Mouse (Mus musculus): Measurements from ENCODE around the gene Zfp111. TPM values are rescaled to one million over a fixed set of nuclear protein-coding genes. Genes with fewer than 3 reads are reported as not detected.

Zfp111 gene
- polyA plus RNA-seq (2021), result 8.1 TPM

DNA sequence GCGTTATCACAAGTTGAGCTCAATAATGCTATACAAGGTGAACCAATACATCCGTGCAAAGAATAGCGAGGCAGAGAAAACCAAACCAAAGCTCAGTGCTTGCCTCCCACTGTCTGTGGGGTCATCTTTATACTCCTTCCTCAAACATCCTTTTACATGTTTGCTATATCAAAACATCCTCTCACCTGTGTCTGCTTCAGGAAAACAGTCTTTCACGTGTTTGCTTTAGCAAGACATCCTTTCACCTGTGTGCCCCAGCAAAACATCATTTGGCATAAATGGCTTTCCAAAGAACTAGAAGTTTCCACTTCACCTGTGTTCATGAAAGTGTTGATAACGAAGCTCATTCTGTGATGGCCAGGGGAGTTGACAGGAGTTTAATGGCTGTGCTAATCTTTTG lies at the start of gene Zfp111:
Zfp111 (minus strand) TSS at position 101 of the 400 bp plus-strand sequence.
- TF ChIP-seq CTCF (IDR thresholded peaks at IDR 0.05), result no peak
- ATAC-seq (no peak), DNase-seq (ENCODE audit: low read depth, low spot score) (no peak)
- ChIA-PET CTCF (interaction anchor here (0.7 to 0.8 kb wide), 2 partner anchors 10 to 11 kb away, joined by 3 read pairs; no protein-coding TSS in a partner anchor), POLR2A (no interaction called here)
- H3K27me3 ChIP-seq, result peaks cover 14% of the 10 kb centered on the region
- in situ Hi-C loops (cut with MboI; ENCODE audit: low pct_unique_long_range_greater_than_20kb), result no loop called here

DNA sequence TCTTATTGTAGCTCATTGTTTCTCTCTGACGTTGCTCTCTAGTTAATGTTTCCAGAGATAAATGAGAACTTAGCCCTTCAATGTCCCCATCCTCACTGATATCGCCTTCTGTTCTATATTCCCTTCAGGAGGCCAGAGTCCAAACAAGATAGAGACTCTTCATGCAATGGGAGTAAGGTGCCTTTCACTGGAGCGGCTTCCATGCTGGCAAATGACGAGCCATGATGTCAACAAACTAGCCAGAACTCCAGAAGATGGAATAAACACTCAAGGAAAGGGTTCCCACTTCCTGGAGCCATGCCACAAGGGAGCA lies 48.7 kb upstream of the Zfp111 start:
- H3K27me3 ChIP-seq, result no peaks in the 10 kb centered on the region
- CTCF ChIA-PET, result no interaction called here
- TF ChIP-seq CTCF (IDR thresholded peaks at IDR 0.05), result no peak
- in situ Hi-C loops (cut with MboI; ENCODE audit: low pct_unique_long_range_greater_than_20kb), result no loop called here
- POLR2A ChIA-PET, result interaction anchor here (0.7 kb wide), 1 partner anchor 52 kb away, joined by 3 read pairs; no protein-coding TSS in a partner anchor
- ATAC-seq (no peak), DNase-seq (ENCODE audit: low read depth, low spot score) (no peak)

DNA sequence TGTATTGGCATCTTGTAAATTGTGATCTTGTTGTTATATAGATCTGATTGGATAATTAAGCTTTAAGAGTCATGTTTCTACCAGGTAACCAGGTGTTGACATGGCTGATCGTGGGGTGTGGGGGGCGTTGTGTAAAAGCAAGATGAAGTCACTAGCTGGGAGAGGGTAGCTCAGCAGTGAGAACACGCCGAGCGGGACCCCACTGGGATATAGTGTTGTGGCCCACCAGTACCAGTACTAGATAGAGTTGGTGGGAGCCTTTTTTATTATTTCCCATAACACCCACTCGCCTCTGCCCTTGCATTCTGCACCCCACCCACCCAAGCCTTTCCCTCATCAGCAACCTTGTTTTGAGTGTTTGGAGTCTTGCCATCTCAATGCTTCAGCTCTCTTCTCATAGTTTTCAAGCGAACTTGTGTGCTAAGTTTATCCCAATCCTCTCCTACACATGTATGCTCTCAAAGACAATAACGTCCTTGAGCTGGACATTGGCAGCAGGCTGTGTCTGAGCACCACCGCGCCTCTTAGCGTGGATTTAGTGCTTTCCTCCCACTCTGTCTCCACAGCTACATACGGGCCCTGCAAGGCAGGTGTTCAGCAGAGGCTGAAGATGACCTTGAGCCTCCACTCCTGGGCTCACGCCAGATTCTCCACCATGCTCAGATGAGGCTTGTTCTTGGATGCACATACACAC lies 48.2 kb upstream of the Zfp111 start:
- no peaks in the 10 kb centered on the region for H3K27me3 ChIP-seq
- DNase-seq (ENCODE audit: low read depth, low spot score), result no peak
- CTCF ChIA-PET, result no interaction called here
- in situ Hi-C loops (cut with MboI; ENCODE audit: low pct_unique_long_range_greater_than_20kb), result no loop called here
- no peak for ATAC-seq
- POLR2A ChIA-PET, result interaction anchor here (0.7 kb wide), 1 partner anchor 51 kb away, joined by 3 read pairs; no protein-coding TSS in a partner anchor
- TF ChIP-seq CTCF (IDR thresholded peaks at IDR 0.05), result no peak

DNA sequence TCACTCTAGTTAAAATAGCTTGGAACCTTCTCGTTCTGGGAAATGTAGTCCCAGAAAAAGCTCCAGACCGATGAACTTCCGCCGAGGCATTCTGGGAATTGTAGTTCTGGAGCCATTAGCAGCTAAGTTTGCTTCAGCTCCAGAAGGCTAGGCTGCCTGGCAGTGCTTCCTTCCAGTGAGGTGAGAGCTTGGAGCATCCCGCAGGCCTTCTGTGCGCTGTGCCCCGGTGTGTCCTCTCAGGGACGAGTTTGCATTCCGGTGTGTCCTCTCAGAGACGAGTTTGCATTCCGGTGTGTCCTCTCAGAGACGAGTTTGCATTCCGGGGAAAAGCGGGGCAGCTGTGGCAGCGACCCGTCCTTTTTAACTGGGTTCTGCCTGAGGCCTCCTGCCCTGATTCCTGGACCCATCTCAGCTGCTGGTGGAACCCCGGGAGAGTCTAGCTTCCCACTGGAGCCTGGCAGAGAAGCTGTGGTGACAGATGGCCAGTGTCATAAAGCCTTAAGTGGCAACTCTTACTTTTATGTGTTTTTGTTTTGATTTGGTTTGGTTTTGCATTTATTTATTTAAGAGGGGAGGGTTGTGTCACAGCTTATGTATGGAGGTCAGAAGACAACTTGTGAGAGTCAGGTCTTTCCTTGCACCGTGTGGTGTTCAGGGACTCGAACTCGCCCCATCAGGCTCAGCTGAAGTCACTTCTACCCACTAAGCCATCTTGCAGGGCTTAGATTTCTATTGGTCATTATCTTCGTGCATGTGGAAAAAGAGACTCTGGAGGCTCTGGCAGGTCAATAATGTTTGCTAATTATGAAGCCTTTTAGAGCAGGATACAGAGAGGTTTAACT lies 43.6 kb upstream of the Zfp111 start, which contains the start of gene Zfp108:
Zfp108 (plus strand) TSS at position 162 of the 842 bp plus-strand sequence.
- H3K27me3 ChIP-seq, result no peaks in the 10 kb centered on the region
- in situ Hi-C loops (cut with MboI; ENCODE audit: low pct_unique_long_range_greater_than_20kb), result no loop called here
- TF ChIP-seq CTCF (IDR thresholded peaks at IDR 0.05), result no peak
- ATAC-seq (peak; percentile 95), DNase-seq (ENCODE audit: low read depth, low spot score) (peak; percentile 34)
- ChIA-PET POLR2A (interaction anchor here (0.6 to 0.7 kb wide), 2 partner anchors 15 to 48 kb away, joined by 3 read pairs; no protein-coding TSS in a partner anchor), CTCF (interaction anchor here (0.6 to 1.6 kb wide), 8 partner anchors 9 to 33 kb away, joined by 3 to 5 read pairs (median 3); partner anchors contain the start of gene Zfp93)

DNA sequence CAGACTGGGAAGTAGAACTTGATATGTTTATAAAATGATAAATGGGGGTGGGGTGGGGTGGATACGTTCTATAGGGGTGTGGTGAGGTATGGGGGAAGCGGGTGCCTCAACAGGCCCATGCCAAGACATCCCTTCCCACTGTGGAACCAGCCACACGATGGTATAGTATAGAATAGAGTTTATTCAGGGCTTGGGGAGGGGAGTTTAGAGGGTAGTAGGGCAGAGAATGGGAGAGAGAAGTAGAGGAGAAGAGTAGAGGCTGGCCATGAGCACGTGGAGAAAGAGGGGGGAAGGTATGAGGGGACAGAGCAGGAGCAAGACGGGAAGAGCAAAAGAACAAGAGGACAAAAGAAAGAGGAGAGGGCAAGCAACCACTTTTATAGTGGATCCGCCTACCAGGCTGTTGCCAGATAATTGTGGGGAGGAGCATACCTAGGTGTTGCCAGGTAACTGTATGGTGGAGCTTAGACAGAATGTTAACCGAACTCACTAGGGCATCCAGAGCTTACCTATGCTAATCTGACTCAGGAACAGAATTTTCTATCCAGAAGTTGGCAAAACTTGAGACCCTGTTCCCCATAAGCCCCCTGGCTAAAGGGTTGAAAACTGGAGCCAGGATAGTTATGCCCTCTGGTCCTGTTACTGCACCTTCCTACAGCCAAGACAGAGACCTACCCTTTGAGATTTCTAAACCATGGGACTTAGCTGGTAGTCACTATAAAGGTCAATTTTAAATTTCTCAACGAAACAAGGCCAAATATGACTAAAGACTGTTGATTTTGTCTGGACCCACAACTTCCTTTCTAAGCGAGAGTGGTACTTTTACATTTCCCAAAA lies 42.8 kb upstream of the Zfp111 start:
- TF ChIP-seq CTCF (IDR thresholded peaks at IDR 0.05), result no peak
- in situ Hi-C loops (cut with MboI; ENCODE audit: low pct_unique_long_range_greater_than_20kb), result no loop called here
- DNase-seq (ENCODE audit: low read depth, low spot score) (no peak), ATAC-seq (peak; percentile 6)
- POLR2A ChIA-PET, result interaction anchor here (0.7 kb wide), 1 partner anchor 16 kb away, joined by 3 read pairs; no protein-coding TSS in a partner anchor
- no peaks in the 10 kb centered on the region for H3K27me3 ChIP-seq
- CTCF ChIA-PET, result interaction anchor here (0.9 to 1.6 kb wide), 6 partner anchors 13 to 34 kb away, joined by 3 to 5 read pairs (median 3); partner anchors contain the start of gene Zfp93

GRCm38 (mm10) chr7:24237040-24237791 lies 26.0 kb upstream of the Zfp111 start, which contains the start of gene Zfp109:
Gene Zfp109 (minus strand): TSS chr7:24237560.
- DNase-seq (ENCODE audit: low read depth, low spot score) (peak; percentile 13), ATAC-seq (peak; percentile 92)
- H3K27me3 ChIP-seq, result peaks cover 17% of the 10 kb centered on the region
- ChIA-PET POLR2A (no interaction called here), CTCF (interaction anchor here (0.9 to 1.3 kb wide), 2 partner anchors 12 to 15 kb away, joined by 3 to 4 read pairs; no protein-coding TSS in a partner anchor)
- in situ Hi-C loops (cut with MboI; ENCODE audit: low pct_unique_long_range_greater_than_20kb), result no loop called here
- no peak for TF ChIP-seq CTCF (IDR thresholded peaks at IDR 0.05)

- DNase-seq (ENCODE audit: low read depth, low spot score) (no peak), ATAC-seq (no peak)
- ChIA-PET CTCF (interaction anchor here (0.8 kb wide), 1 partner anchor 11 kb away, joined by 3 read pairs; no protein-coding TSS in a partner anchor), POLR2A (no interaction called here)
- in situ Hi-C loops (cut with MboI; ENCODE audit: low pct_unique_long_range_greater_than_20kb), result no loop called here
- no peak for TF ChIP-seq CTCF (IDR thresholded peaks at IDR 0.05)
- peaks cover 12% of the 10 kb centered on the region for H3K27me3 ChIP-seq
Measured at GRCm38 (mm10) chr7:24210296-24210695, 947 bp downstream of the Zfp111 start.

DNA sequence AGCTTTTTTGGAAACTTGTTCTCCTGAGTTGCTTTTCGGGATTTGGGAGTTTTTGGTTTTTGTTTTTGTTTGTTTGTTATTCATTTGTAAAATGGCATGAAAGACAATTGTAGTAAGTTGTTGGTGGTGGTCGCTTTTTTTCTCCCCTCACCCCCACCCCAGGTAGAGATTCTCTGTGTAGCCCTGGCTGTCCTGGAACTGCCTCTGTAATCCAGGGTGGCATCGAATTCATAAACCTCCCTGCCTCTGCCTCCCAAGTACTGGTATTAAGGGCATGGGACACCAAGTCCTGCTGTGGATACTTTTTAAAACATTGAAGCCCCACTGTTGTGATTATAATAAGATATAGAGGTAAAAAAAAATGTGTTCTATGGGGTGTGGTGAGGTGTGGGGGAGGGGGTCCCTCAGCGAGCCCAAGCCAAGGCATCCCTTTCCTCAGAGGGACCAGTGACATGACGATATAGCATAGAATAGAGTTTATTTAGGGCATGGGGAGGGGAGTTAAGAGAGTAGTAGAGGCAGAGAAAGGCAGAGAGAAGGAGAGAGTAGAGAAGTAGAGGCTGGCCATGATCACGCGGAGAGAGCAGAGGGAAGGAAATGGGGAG lies 2.9 kb downstream of the Zfp111 start:
- ATAC-seq (no peak), DNase-seq (ENCODE audit: low read depth, low spot score) (no peak)
- in situ Hi-C loops (cut with MboI; ENCODE audit: low pct_unique_long_range_greater_than_20kb), result no loop called here
- CTCF ChIA-PET, result interaction anchor here (0.8 kb wide), 1 partner anchor 17 kb away, joined by 3 read pairs; no protein-coding TSS in a partner anchor
- peaks cover 12% of the 10 kb centered on the region for H3K27me3 ChIP-seq
- no peak for TF ChIP-seq CTCF (IDR thresholded peaks at IDR 0.05)
- POLR2A ChIA-PET, result interaction anchor here (0.5 kb wide), 1 partner anchor 51 kb away, joined by 3 read pairs; no protein-coding TSS in a partner anchor

All from Patski (cell line).